Mouse (Mus musculus) testis, adult 2 months (tissue): ENCODE results near the gene Adcy10. TPM values are rescaled to one million over a fixed set of nuclear protein-coding genes. Genes with fewer than 3 reads are reported as not detected.

Experiments
- H3K27ac ChIP-seq: fragments of 200-500 bp; 2 replicates; pipeline ENCODE4 v1.5.1; 2012; ENCODE audit warnings: low read depth, low read length; ENCODE audit not compliant: control insufficient read depth, insufficient read depth
- H3K27me3 ChIP-seq: fragments of 200-500 bp; 2 replicates; pipeline ENCODE4 v1.6.1; 2012; ENCODE audit warnings: mild to moderate bottlenecking, low read length, moderate library complexity; ENCODE audit not compliant: control insufficient read depth, insufficient read depth
- H3K36me3 ChIP-seq: fragments of 200-500 bp; 2 replicates; pipeline ENCODE4 v1.6.1; 2012; ENCODE audit warnings: mild to moderate bottlenecking, low read length; ENCODE audit not compliant: control insufficient read depth, insufficient read depth
- H3K4me1 ChIP-seq: fragments of 200-500 bp; 2 replicates; pipeline ENCODE4 v1.6.1; 2012; ENCODE audit warnings: low read length; ENCODE audit not compliant: control insufficient read depth, insufficient read depth
- H3K4me3 ChIP-seq: fragments of 200-500 bp; 2 replicates; pipeline ENCODE4 v1.5.1; 2012; ENCODE audit warnings: low read depth, mild to moderate bottlenecking, low read length, moderate library complexity, mixed read lengths; ENCODE audit not compliant: control insufficient read depth
- CTCF ChIP-seq: fragments of 200-500 bp; IDR thresholded peaks from 2 replicates; pipeline ENCODE4 v1.5.1; 2012; ENCODE audit warnings: low read depth, mild to moderate bottlenecking, inconsistent platforms, low read length, moderate library complexity; ENCODE audit not compliant: control insufficient read depth, insufficient read depth, insufficient replicate concordance
- POLR2A ChIP-seq: fragments of 200-500 bp; IDR thresholded peaks from 2 replicates; pipeline ENCODE4 v1.6.1; 2012; ENCODE audit warnings: low read depth, mild to moderate bottlenecking, inconsistent platforms, low read length, moderate library complexity; ENCODE audit not compliant: control insufficient read depth
- polyA plus RNA-seq: library from polyadenylated mRNA; depleted of rRNA; stranded (reverse); fragments of >200 nt; gene quantifications from 2 replicates; pipeline ENCODE4 v1.2.3, GENCODE M21; 2012

Adcy10 gene
- polyA plus RNA-seq, 1 experiment, result 86.7 TPM

GRCm38 (mm10) chr1:165605108-165605507, 120.1 kb downstream of the Adcy10 start:
- TF ChIP-seq POLR2A (no peak), CTCF (no peak)
- peaks cover 2% of the 10 kb centered on the region; the same call in 1 of the 2 replicates for H3K4me1 ChIP-seq
- no peak overlapping the region for H3K27ac ChIP-seq
- H3K27me3 ChIP-seq, result no peaks in the 10 kb centered on the region
- no peaks in the 10 kb centered on the region; the same call in 1 of the 2 replicates for H3K36me3 ChIP-seq
- no peak overlapping the region for H3K4me3 ChIP-seq

- no peak for TF ChIP-seq POLR2A
- TF ChIP-seq CTCF, result no peak
- no peak overlapping the region for H3K4me3 ChIP-seq
- H3K27ac ChIP-seq, result 0 out of 2 replicates have a peak overlapping the region, but pooled peaks have one; percentile 42
- H3K27me3 ChIP-seq, result no peaks in the 10 kb centered on the region
- H3K36me3 ChIP-seq, result no peaks in the 10 kb centered on the region; the same call in 1 of the 2 replicates
- H3K4me1 ChIP-seq, result peaks cover 3% of the 10 kb centered on the region
Measured at GRCm38 (mm10) chr1:165605774-165606173, 120.8 kb downstream of the Adcy10 start.

GRCm38 (mm10) chr1:165608904-165609303, 123.9 kb downstream of the Adcy10 start:
- Histone ChIP-seq H3K27ac (0 out of 2 replicates have a peak overlapping the region, but pooled peaks have one; percentile 29), H3K27me3 (no peaks in the 10 kb centered on the region), H3K4me1 (peaks cover 6% of the 10 kb centered on the region), H3K4me3 (no peak overlapping the region), H3K36me3 (no peaks in the 10 kb centered on the region; the same call in 1 of the 2 replicates)
- TF ChIP-seq POLR2A (no peak), CTCF (no peak)

GRCm38 (mm10) chr1:165609495-165610320, 124.7 kb downstream of the Adcy10 start:
- Histone ChIP-seq H3K4me3 (no peak overlapping the region), H3K4me1 (peaks cover 6% of the 10 kb centered on the region), H3K27ac (0 out of 2 replicates have a peak overlapping the region, but pooled peaks have one; percentile 12), H3K27me3 (no peaks in the 10 kb centered on the region), H3K36me3 (no peaks in the 10 kb centered on the region; the same call in 1 of the 2 replicates)
- TF ChIP-seq CTCF (no peak), POLR2A (no peak)

GRCm38 (mm10) chr1:165610321-165610999, 125.5 kb downstream of the Adcy10 start:
- Histone ChIP-seq H3K36me3 (no peaks in the 10 kb centered on the region; the same call in 1 of the 2 replicates), H3K27ac (peak overlapping the region; percentile 73), H3K4me3 (no peak overlapping the region), H3K27me3 (no peaks in the 10 kb centered on the region), H3K4me1 (peaks cover 6% of the 10 kb centered on the region)
- TF ChIP-seq POLR2A, result no peak
- TF ChIP-seq CTCF, result no peak

- H3K27ac ChIP-seq, result no peak overlapping the region
- peaks cover 9% of the 10 kb centered on the region for H3K4me1 ChIP-seq
- no peaks in the 10 kb centered on the region for H3K36me3 ChIP-seq
- TF ChIP-seq CTCF (no peak), POLR2A (no peak)
- H3K27me3 ChIP-seq, result no peaks in the 10 kb centered on the region
- no peak overlapping the region for H3K4me3 ChIP-seq
Measured at GRCm38 (mm10) chr1:165612714-165613113, 127.7 kb downstream of the Adcy10 start.

- H3K4me1 ChIP-seq, result peaks cover 13% of the 10 kb centered on the region
- no peak overlapping the region for H3K27ac ChIP-seq
- no peak overlapping the region for H3K4me3 ChIP-seq
- no peaks in the 10 kb centered on the region for H3K27me3 ChIP-seq
- TF ChIP-seq POLR2A, result no peak
- no peak for TF ChIP-seq CTCF
- H3K36me3 ChIP-seq, result no peaks in the 10 kb centered on the region
Measured at GRCm38 (mm10) chr1:165613926-165614325, 128.9 kb downstream of the Adcy10 start.
